Mouse (Mus musculus): ENCODE measurements around the gene Svs5. TPM values are rescaled to one million over a fixed set of nuclear protein-coding genes. Genes with fewer than 3 reads are reported as not detected.
"Not testable (repeated sequence)": the region's sequence is repeated elsewhere in the genome, so short reads cannot be mapped to it uniquely, and the experiment has no call there.

Svs5 gene
- not detected for total RNA-seq (2021)

DNA sequence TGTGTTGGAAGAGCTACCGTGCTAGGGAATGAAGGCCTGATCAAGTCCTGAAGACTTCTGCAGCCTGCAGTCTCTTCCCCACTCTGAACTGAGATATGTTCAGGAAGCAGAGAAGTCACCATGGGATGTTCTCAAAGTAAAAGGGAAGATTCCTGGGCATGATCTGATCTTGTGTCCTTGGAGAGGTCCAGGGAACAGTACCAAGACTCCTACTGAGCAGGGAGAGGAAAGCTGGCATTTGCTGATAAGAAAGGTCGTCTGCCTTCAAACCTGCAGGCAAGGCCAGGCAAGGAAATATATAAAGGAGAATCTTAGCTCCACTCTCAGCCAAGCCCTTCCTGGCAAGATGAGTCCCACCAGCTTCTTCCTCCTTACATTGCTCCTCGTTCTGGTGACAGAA lies at the start of gene Svs5:
Gene Svs5, plus strand, starts transcription at position 301 of the 400 bp plus-strand sequence.
- DNase-seq; intact Hi-C loops (cut with DNase I): not testable (repeated sequence)

DNA sequence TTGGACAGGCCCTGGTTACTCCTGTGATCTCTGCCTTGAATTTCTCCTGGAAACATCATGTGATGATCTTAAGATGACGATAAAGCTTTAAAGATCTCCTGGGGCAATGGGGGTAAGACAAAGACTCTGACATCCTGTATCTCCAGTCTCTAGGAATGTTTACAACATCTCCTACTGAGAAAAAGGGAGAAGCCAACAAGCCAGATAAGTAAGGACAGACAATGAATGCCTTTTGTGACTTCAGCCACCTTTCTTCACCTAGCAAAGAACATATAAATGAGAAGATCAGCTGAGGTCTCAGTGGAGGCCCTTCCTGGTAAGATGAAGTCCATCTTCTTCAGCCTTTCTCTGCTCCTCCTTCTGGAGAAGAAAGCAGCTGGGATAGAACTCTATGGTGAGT lies 43.6 kb upstream of the Svs5 start, which contains the start of gene Svs3a:
Gene Svs3a, plus strand, starts transcription at position 301 of the 400 bp plus-strand sequence.
- DNase-seq; intact Hi-C loops (cut with DNase I): not testable (repeated sequence)

DNA sequence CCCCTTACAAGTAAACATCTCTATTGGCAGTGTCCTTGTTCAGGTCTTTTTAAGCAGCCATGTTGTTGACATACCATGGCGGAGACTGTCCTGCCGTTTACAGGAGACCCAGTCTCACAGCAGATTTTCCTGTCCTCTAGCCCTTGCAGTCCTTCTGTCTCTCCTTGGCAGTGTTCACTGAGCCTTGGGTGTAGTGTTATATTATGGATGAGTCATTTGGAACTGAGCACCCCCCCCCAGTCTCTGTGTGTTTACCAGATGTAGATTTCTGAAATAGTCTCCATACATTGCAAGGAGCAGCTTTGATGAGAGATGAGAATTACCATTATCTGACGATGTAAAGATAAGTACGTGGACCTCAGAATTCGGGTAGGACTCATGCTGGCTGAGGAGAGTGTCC lies 19.9 kb upstream of the Svs5 start:
- DNase-seq: no peak
- intact Hi-C loops (cut with DNase I): no loop called here

DNA sequence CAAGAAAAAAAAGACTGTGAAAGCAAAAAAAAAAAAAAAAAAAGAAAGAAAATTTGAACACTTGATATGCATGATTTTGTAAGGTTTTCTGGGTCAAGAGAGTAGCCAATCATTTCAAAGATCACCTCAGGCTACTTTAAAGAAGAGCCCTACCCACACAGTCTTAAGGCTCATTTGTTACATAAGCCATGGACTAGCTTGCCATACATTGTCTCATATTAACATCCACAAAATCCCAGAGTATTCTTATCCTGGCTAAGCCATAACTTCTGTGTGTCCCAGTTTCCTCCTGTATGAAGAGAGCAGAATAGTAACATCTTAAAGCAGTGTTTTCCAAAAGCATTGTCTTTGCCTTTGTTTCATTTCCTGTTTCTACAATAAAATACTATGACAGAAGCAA lies 17.1 kb upstream of the Svs5 start:
- intact Hi-C loops (cut with DNase I); DNase-seq: not testable (repeated sequence)

DNA sequence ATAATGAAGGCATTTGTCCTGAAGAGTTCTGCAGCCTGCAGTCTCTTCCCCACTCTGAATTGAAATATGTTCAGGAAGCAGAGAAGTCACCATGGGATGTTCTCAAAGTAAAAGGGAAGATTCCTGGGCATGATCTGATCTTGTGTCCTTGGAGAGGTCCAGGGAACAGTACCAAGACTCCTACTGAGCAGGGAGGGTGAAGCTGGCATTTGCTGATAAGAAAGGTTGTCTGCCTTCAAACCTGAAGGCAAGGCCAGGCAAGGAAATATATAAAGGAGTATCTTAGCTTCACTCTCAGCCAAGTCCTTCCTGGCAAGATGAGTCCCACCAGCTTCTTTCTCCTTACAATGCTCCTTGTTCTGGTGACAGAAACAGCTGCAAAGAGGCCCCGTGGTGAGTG lies 16.1 kb upstream of the Svs5 start, which contains the start of gene Svs6:
Gene Svs6, plus strand, starts transcription at position 301 of the 400 bp plus-strand sequence.
- DNase-seq; intact Hi-C loops (cut with DNase I): not testable (repeated sequence)

DNA sequence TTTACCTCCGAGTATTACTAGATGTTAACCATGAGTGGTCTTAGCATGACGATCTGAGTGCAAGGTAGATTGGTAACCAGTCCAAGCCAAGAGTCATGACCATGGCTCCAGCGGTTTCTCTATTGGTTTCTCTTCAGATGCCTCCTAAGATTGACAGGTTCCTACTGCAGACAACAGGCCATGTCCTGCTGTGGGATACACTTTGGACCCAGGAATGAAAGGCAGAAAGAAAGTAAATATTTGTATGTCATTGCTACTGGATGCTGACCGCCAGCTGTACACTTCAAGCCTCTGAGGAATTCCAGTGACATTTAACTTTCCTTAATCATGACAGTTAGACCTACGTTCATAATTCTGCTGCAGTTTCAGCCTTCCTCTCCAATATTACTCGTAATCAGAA lies 11.6 kb upstream of the Svs5 start:
- no peak for DNase-seq

DNA sequence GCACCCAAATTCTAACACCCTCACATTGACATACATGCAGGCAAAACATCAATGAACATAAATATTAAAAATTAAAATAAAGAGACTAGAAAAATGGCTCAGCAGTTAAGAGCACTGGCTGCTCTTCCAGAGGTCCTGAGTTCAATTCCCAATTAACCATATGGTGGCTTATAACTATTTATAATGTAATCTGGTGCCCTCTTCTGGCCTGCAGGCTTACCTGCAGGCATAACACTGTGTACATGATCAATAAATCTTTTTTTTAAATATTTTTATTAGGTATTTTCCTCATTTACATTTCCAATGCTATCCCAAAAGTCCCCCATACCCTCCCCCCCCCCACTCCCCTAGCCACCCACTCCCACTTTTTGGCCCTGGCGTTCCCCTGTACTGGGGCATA lies 11.2 kb downstream of the Svs5 start:
- intact Hi-C loops (cut with DNase I): loop anchor here (10.0 kb wide), 1 partner anchor 169 kb away; the partner anchor contains the start of gene Kcns1

More for the DNA sequence above, 11.6 kb upstream of the Svs5 start:
- intact Hi-C loops (cut with DNase I): no loop called here

DNA sequence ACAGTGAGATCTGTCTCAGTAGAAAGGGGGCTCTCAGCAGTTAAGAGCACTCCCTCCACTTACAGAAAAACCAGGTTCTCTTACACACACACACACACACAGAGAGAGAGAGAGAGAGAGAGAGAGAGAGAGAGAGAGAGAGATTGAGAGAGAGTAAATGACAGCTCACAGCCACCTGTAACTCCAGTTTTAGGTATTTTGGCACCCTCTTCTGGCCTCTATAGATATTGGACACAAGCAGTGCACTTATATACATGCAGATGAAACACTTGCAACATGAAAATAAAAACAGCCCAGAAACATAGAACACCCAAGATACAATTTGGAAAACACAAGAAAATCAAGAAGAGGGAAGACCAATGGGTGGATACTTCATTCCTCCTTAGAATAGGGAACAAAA lies 15.2 kb downstream of the Svs5 start:
- DNase-seq: not testable (repeated sequence)
- intact Hi-C loops (cut with DNase I): loop anchor here (10.0 kb wide), 1 partner anchor 173 kb away; the partner anchor contains the start of gene Kcns1

More for the DNA sequence above, 11.2 kb downstream of the Svs5 start:
- not testable (repeated sequence) for DNase-seq

DNA sequence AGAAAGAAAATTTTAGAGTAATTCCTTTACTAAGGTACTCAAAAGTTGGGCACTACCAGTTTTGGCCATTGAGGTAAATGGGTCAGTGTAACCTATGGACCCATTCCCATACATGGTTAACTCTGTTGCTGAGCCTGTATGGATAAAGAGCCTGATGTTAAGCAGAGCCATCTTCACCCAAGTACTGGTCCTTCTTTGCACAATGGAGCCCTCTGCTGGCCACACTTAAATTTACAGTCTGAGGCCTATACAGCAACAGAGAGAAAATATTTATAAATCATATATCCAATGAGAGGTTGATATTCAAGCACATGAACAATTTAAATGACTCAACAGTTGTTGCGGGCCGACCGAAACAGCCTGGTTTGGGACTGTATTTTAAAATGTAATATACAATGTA lies 16.4 kb downstream of the Svs5 start:
- peak; percentile 31 for DNase-seq

DNA sequence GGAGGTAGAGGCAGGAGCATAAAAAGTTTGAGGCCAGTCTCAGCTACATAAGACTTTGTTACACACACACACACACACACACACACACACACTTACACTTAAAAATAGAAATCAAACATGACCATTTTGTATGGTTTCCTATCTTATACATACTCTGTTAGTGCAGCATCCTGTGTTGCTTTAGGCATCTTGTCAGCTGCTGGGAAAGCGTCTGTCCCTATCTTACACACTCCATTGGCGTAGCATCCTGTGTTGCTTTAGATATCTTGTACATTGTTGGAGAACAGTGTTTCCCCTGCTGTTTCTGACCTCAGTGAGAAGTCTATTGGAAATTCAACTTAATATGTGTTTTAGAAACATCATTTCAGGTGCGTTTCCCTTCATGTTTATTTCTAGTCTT lies 20.2 kb downstream of the Svs5 start:
- intact Hi-C loops (cut with DNase I): no loop called here
- DNase-seq: no peak

More for the DNA sequence above, 16.4 kb downstream of the Svs5 start:
- intact Hi-C loops (cut with DNase I): loop anchor here (10.0 kb wide), 1 partner anchor 174 kb away; the partner anchor contains the start of gene Kcns1

DNA sequence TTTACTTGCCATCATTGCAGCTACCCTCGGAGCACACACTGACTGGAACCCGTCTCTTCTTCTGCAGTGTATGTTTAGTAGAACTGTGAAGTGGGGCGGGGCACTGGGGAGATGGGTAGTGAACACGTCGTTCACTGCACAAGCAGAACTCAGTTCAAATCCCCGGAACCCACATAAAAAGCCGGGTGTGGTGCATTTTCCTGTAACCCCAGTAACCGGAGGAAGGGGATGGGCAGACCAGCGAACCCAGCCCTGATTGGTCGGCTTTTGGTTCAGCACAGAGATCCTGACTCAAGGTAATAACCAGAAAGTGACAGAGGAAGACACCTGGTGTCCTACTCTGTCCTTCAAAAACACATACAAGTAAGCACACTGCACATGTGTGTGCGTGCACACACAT lies 20.8 kb downstream of the Svs5 start:
- DNase-seq: no peak

DNA sequence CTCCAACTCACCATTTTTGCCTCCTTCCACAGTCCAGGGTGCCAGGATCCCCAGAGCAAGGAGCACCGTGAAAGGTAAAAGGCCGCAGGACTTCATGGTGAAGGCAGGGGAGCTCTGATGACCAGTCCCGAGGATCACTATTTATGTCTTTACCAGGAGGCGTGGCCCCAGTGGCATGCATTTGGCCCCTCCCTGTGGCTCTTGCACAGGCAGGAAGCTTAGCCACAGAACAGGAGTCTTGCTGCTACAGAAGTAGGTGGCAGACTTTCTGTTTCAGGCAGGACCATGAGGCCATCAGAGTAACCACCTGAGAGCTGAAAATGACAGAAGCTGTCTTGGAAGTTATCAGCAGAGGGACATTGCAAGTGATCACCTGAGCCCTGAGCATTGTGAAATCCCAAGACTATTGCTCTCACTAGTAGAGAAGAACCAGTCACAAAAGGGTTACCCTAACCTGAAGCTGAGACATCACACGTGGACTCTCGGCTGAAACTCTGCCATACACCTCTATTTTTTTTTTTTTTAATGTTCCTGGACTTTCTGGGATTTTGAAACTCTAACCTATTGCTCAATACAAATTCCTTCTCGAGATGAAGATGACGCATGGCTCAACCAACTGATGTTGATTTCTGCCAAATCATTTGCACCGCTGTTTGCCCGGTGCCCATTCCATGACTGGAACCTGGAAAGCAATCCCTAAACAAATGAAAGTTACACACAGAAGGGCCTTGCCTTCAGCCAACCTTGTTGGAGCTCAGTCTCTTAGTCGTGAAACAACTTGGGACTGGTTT lies 23.8 kb downstream of the Svs5 start:
- intact Hi-C loops (cut with DNase I): no loop called here

More for the DNA sequence above, 20.8 kb downstream of the Svs5 start:
- intact Hi-C loops (cut with DNase I): no loop called here

DNA sequence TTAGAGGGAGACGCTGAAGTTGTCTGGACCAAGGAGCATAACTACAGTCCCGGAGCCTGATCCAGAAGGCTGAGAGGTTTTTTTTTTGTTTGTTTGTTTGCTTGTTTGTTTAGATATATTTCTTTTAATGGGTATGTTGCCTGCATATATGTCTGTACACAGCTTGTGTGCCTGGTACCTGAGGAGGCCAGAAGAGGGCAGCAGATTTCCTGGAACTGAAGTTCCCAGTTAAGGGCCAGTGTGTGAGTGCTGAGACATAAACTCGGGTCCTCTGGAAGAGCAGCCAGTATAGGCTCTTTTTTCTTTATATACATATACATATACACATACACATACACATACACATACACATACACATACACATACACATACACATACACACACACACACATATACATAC lies 25.8 kb downstream of the Svs5 start:
- intact Hi-C loops (cut with DNase I): no loop called here
- DNase-seq: no peak

More for the DNA sequence above, 23.8 kb downstream of the Svs5 start:
- no peak for DNase-seq

DNA sequence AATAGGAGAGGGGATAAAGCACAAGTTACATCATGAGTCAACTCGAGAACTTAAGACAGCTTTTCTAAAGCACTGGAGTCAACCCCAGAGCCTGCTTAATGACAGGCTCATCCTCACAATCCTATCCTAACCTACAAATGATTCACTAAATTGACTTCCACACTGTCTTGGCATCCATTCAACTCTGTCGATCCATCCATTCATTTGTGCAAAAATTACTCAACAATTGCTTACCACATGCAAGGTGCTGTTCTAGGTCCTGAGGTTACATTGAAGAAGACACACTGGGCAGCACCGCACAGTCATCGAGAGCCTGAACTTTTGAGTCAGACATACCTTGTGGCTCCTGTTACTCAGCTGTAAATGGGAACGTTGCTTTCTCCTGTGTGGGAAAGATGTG lies 26.5 kb downstream of the Svs5 start:
- intact Hi-C loops (cut with DNase I): no loop called here
- no peak for DNase-seq

DNA sequence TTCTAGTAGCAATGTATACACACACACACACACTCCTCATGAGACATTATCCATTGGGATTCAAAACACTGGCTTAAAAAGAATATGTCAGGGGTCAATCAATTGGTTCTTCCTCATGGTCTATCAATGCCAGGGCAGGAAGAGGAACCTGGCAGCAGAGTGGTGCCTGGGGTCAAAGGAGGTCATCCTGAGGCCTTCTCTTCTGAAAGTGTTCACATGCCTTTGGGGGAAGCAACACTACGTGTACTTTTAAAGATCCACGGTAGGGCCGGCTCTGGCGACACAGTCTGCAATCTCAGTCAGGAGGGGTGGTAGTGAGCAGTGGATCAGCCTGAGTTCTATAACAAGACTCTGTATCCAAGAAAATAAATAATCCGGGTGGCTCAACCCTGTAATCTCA lies 27.1 kb downstream of the Svs5 start:
- no peak for DNase-seq
- intact Hi-C loops (cut with DNase I): no loop called here

DNA sequence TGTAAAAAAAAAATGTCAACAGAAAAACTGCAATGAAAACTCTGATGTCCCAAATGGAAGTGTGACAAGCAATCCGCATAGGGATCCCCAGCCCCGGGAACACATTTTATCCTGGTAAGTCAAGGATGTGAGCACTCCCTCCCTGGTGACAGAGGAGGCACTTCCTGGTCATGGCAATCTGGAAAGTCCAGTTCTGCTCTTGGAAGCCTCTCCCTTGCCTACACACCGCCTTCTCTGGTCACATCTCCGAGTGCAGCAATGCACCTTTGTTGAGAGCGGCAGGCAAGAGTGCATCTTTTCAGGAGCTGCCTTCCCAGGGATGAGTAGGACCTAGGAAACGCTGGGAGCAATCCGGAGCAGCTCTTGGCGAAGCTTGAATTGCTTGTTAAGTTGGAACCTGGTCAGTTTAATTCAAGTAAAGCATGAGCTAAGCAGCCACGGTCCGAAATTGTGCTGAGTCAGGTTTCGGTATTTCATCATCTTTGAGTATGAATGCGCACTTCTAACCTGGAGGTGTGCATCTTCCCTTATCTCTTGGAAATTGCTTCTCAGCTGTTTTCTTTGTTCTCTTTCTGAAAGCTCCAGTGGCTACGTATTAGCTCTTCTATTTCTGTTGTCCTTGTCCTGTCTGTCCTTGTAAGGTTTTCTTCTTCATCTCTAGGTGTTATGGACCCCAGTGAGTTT lies 28.6 kb downstream of the Svs5 start:
- intact Hi-C loops (cut with DNase I): no loop called here
- no peak for DNase-seq

DNA sequence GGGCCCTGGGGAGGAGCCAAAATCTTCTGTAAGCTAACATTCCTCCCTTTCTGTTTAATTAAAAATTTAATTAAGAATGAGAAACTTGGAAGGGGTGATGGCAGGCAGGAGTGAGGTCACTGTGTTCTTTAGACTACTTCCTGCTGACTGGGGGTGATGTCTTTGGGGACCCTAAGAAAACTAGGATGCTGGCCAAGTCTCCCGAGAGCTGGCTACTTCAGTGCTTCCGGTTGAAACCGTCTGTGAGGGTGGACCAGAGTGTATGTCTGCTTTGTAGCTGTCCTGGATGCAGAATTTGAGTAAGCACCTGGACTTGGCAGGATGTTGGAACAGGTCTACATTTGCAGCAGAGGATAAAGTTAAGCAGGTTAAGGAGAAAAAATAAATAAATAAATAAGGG lies 34.4 kb downstream of the Svs5 start:
- no peak for DNase-seq
- intact Hi-C loops (cut with DNase I): no loop called here

DNA sequence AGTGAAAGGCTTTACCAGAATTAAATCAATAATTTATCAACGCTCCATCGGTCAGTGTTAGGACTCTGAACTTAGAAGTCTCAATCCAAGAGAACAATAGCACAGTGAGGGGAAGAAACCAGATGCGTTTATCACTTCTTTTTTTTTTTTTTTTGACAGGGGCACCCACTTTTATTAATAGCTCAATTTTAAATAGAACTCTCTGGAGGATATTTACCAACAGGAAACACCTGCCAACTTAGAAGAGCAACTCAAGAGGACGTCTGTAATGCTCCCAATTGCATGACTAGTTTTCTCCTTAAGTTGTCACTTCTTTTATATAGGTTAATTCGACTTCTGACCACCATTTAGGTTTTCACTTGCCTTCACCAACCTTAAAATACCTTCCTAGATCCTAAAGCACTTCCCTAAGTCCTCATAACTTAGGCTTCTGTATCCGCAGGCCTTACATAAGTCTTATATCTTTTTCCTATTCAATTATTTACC lies 36.1 kb downstream of the Svs5 start:
- DNase-seq: no peak
- intact Hi-C loops (cut with DNase I): no loop called here

DNA sequence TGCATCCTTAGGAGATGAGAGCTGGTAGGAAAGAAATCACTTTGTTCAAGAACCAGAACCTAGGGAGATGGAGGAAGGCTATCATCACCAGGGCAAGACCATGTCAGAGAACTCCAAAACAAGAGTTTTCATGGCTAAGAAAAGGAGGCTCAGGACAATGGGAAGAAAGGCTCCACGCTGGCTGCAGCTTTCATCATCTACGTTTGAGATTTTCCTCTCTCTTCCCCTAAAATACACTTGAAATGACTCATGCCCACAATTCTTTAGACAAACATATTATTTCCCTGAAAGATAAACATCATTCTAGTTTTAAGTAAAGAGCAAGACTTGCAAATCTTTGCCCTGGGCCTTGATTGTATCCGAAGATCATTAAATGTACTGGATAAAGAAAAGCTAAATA lies 38.8 kb downstream of the Svs5 start:
- no peak for DNase-seq
- intact Hi-C loops (cut with DNase I): no loop called here

DNA sequence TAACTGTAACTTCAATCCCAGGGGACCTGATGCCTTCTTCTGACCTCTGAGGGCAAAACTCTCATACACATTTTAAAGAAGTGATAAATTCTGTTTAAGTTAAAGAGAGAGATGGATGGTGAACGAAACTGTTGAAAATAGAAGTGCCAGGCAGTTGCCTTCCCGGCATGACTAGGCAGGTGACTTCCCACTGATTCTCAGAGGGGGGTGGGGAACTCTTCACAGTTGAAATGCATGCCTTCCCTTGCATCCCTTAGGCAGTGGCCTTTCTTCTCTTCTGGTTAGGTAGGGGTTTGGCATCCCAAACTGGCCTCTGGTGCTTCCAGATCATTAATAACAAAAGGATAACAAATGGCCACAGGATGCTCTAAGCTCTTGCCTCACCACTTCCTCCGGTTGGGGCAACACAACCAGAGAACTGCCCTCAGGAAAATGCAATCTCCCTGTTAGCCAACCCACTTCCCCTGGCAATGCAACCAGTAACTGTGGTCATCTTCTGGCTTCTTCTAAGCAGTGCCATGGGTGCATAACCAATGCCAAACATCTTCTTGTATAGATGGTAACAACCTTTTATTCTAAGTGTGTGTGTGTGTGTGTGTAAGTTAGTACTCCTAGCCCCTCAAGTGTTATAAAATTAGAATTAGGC lies 40.0 kb downstream of the Svs5 start:
- DNase-seq: no peak
- intact Hi-C loops (cut with DNase I): no loop called here

DNA sequence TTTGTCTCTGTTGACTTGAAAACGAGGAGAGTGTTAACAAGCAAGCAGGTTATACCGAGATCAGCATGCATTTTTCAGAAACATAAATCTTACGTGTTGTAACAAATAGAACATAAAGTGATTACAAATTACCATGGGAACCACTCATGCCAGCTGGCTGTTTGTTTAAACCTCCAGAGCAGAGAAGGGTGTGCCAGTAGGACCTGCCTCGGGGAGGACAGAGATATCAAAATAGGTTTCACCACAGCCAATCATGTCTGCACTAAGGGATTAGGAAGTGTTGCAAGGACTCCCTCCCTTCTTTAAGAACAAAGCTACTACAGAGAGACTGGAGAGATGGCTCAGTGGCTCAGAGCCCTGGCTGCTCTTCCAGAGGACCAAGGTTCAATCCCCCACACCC lies 40.6 kb downstream of the Svs5 start:
- no peak for DNase-seq
- intact Hi-C loops (cut with DNase I): no loop called here

All from left cerebral cortex, postnatal 4 days (tissue).